Mouse (Mus musculus) G1E (cell line): ENCODE measurements around the gene Olfr613.

Source experiments
- CTCF ChIP-seq: IDR thresholded peaks from 2 replicates; pipeline ENCODE4 v1.5.1; 2012; ENCODE audit warnings: low read depth, low read length, inconsistent platforms, mixed read lengths
- GATA1 ChIP-seq: IDR thresholded peaks from 2 replicates; pipeline ENCODE4 v1.6.1; 2012; ENCODE audit warnings: borderline replicate concordance, low read length, inconsistent platforms, mixed read lengths
- GATA2 ChIP-seq: IDR thresholded peaks from 2 replicates; pipeline ENCODE4 v1.6.1; 2012; ENCODE audit warnings: low read depth, low read length, inconsistent platforms, borderline replicate concordance
- POLR2AphosphoS5 ChIP-seq: IDR thresholded peaks from 2 replicates; pipeline ENCODE4 v1.6.1; 2012; ENCODE audit warnings: low read depth, low read length, inconsistent platforms; ENCODE audit not compliant: insufficient replicate concordance
- TAL1 ChIP-seq: conservative IDR thresholded peaks from 2 replicates; pipeline ENCODE4 v1.6.1; 2012; ENCODE audit warnings: low read depth, low read length, inconsistent platforms, mixed read lengths

DNA sequence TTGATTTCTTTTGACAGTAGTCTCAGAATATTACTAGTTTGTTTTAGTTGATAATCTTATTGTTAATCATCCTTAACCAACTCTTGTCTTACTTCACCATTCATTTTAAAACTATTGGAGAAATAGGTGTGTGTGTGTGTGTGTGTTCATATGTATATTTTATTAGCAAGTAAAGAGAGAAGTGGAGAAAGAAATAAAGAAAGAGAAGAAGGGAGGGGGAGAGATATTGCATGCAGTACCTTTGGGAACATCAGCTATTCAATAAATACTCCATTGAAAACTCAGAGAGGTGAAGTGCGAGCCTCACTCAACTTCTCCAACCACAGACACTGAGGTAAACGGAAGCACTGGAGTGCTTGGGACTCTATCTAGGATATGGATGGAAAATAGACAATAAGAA is 7.9 kb downstream of the Olfr613 start, which contains the start of gene Olfr615:
- TF ChIP-seq CTCF (no peak), GATA1 (no peak), TAL1 (no peak), POLR2AphosphoS5 (no peak), GATA2 (no peak)
